Mouse (Mus musculus) erythroblast, adult 5-6 weeks (primary cell): ENCODE results near the gene Gbx1. TPM values are rescaled to one million over a fixed set of nuclear protein-coding genes. Genes with fewer than 3 reads are reported as not detected.

Experiments used
- ATAC-seq: replicated peaks from 2 replicates; pipeline ENCODE4 v1.8.0; 2016; ENCODE audit warnings: moderate number of reproducible peaks, mild to moderate bottlenecking, moderate TSS enrichment, inconsistent platforms; ENCODE audit not compliant: poor library complexity, low FRiP score, severe bottlenecking
- total RNA-seq, 2 experiments: library from RNA; stranded (forward) in 1 of 2; stranded (reverse) in 1 of 2; fragments of 150-400 nt in 1 of 2; fragments of 200-764, 138-1000 nt in 1 of 2; gene quantifications; 2 replicates each; pipeline versions ENCODE4 v1.2.3 to v1.2.4; 2015 to 2017; ENCODE audit warnings: low replicate concordance in 2 of 2

Gbx1 gene
- total RNA-seq, 2 experiments from 2014 or later: not detected

GRCm38 (mm10) chr5:24482247-24483079, 44.5 kb downstream of the Gbx1 start:
- no peak for ATAC-seq

- no peak for ATAC-seq
Observed at GRCm38 (mm10) chr5:24481647-24482046, 45.4 kb downstream of the Gbx1 start.

DNA sequence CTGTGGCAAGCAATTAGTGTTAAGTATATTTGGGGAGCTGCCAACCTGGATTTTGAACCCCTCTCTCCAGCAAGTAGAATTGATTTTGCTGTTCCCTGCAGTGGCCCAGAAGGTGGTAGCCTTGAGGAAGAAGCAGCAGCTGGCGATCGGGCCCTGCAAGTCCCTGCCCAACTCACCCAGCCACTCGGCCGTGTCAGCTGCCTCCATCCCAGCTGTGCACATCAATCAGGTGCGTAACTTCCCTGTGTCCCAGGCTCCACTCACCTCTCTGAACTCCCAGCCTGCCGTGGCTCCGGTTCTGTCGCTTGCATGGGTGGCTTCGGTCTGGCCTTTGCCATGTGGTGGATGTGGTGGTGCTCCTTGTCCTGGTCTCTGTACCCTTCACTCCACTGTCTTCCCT, 49.1 kb downstream of the Gbx1 start:
- no peak for ATAC-seq

DNA sequence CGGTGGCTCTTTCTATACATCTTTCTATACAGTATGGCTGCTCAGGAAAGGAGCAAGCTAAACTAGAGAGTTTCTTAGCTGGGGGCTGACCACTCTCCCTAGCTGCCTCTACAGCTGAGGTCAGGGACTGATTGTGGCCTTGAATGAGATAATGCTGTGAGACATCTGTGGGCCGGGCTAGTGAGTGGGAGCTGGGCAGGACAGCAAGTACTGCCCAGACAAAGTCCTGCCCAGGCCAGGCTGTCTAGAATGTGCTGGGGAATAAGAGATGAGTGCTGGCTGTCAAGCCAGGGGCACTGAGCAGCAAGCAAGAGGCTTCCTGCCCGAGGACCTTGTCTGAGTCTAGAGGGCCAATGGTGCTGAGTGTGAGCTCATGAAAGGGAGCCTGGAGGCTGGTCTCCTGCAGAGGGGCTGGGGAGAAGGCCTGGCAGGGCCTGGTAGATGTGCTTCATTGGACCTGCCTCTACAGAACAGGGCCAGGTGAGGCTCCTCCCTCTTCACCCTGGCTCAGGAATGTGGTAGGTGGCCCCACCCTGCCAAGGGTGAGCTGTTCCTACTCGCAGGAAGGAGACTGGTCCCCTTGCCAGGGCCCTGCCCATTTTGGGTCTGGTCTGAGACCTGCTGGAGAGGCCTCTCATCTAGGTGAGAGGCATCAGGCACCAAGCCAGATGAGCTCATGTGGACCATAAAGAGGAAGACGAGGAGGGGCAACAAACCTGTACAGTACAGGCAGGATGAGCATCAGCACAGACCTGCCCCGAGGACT, 51.3 kb downstream of the Gbx1 start:
- no peak; the same call in 1 of the 2 replicates for ATAC-seq

GRCm38 (mm10) chr5:24474723-24475261, 52.2 kb downstream of the Gbx1 start:
- no peak for ATAC-seq

GRCm38 (mm10) chr5:24474025-24474722, 52.8 kb downstream of the Gbx1 start:
- ATAC-seq: no peak

- ATAC-seq: no peak
Observed at GRCm38 (mm10) chr5:24472884-24473619, 54.0 kb downstream of the Gbx1 start.

- ATAC-seq: peak; percentile 84
Observed at GRCm38 (mm10) chr5:24470600-24470999, 56.4 kb downstream of the Gbx1 start.

DNA sequence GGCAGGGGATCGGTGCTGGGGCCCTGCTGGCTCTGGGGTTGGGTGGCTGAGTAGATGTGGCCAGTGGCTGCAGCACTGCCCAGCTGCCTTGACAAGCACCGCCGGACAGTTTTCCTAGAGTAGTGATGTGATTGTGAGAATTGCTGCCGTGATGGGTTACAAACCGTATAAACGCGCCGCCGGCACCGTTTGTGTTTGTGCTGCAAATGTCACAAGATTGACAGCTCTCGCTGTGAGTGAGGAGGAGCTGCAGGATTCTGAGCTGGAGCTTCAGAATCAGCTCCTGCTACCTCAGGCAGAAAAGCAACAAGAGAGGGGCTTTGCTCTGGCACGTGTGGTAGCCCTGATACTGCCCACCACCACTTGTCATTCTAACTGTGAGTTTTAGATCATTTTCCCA, 60.2 kb downstream of the Gbx1 start:
- no peak for ATAC-seq

GRCm38 (mm10) chr5:24455613-24456012, 71.4 kb downstream of the Gbx1 start:
- no peak for ATAC-seq

- no peak for ATAC-seq
Observed at GRCm38 (mm10) chr5:24455076-24455475, 71.9 kb downstream of the Gbx1 start.

DNA sequence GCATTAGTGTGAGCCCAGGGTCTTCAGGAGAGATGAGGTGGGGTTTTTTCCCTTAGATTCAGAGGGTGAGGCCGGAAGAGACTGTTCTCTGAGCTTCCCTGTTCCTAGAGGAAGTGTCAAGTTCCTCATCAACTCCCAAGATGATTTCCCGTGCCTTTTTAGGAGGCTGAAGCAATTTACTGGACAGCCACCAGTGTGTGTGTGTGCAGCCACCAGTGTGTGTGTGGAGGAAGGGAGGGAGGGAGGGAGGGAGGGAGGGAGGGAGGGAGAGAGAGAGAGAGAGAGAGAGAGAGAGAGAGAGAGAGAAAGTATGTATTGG, 73.1 kb downstream of the Gbx1 start:
- no peak for ATAC-seq

- ATAC-seq: no peak
Observed at GRCm38 (mm10) chr5:24453283-24453984, 73.6 kb downstream of the Gbx1 start.

Other genes starting within 250 kb of the Gbx1 start
- not detected in 2 replicates for gene Kcnh2, start 175.6 kb downstream of the Gbx1 start, total RNA-seq (2015; ENCODE audit: low replicate concordance)
- gene Kcnh2, start 175.6 kb downstream of the Gbx1 start, total RNA-seq (2017; ENCODE audit: low replicate concordance): 0.14 TPM in 1 of 2 replicates, not detected in the other
- gene Nos3, start 162.4 kb downstream of the Gbx1 start, total RNA-seq (2015; ENCODE audit: low replicate concordance): not detected in 2 replicates
- gene Nos3, start 162.4 kb downstream of the Gbx1 start, total RNA-seq (2017; ENCODE audit: low replicate concordance): not detected in 2 replicates
- not detected in 2 replicates for gene Atg9b, start 135.1 kb downstream of the Gbx1 start, total RNA-seq (2015; ENCODE audit: low replicate concordance)
- gene Atg9b, start 135.1 kb downstream of the Gbx1 start, total RNA-seq (2017; ENCODE audit: low replicate concordance): not detected in 2 replicates
- gene Abcb8, start 133.5 kb downstream of the Gbx1 start, total RNA-seq (2015; ENCODE audit: low replicate concordance): 11.3 and 22.7 TPM in 2 replicates
- gene Abcb8, start 133.5 kb downstream of the Gbx1 start, total RNA-seq (2017; ENCODE audit: low replicate concordance): 2.9 and 5.5 TPM in 2 replicates
- not detected in 2 replicates for gene Asic3, start 113.8 kb downstream of the Gbx1 start, total RNA-seq (2015; ENCODE audit: low replicate concordance)
- 1.3 TPM in 1 of 2 replicates, not detected in the other for gene Asic3, start 113.8 kb downstream of the Gbx1 start, total RNA-seq (2017; ENCODE audit: low replicate concordance)
- gene Cdk5, start 103.7 kb downstream of the Gbx1 start, total RNA-seq (2015; ENCODE audit: low replicate concordance): 0.58 and 4.2 TPM in 2 replicates
- gene Cdk5, start 103.7 kb downstream of the Gbx1 start, total RNA-seq (2017; ENCODE audit: low replicate concordance): 2.5 and 3.5 TPM in 2 replicates
- 1.7 and 16.1 TPM in 2 replicates for gene Slc4a2, start 103.4 kb downstream of the Gbx1 start, total RNA-seq (2015; ENCODE audit: low replicate concordance)
- gene Slc4a2, start 103.4 kb downstream of the Gbx1 start, total RNA-seq (2017; ENCODE audit: low replicate concordance): 6.3 and 15.9 TPM in 2 replicates
- 9.2 and 25.1 TPM in 2 replicates for gene Fastk, start 81.9 kb downstream of the Gbx1 start, total RNA-seq (2015; ENCODE audit: low replicate concordance)
- gene Fastk, start 81.9 kb downstream of the Gbx1 start, total RNA-seq (2017; ENCODE audit: low replicate concordance): 4.3 and 9.1 TPM in 2 replicates
- gene Tmub1, start 79.3 kb downstream of the Gbx1 start, total RNA-seq (2015; ENCODE audit: low replicate concordance): 2.9 and 3.7 TPM in 2 replicates
- gene Tmub1, start 79.3 kb downstream of the Gbx1 start, total RNA-seq (2017; ENCODE audit: low replicate concordance): 2.0 and 4.3 TPM in 2 replicates
- 1.0 and 3.5 TPM in 2 replicates for gene Agap3, start 75.0 kb downstream of the Gbx1 start, total RNA-seq (2015; ENCODE audit: low replicate concordance)
- 10.5 and 14.5 TPM in 2 replicates for gene Agap3, start 75.0 kb downstream of the Gbx1 start, total RNA-seq (2017; ENCODE audit: low replicate concordance)
- not detected in 2 replicates for gene Asb10, start 13.8 kb upstream of the Gbx1 start, total RNA-seq (2015; ENCODE audit: low replicate concordance)
- 0.14 TPM in 1 of 2 replicates, not detected in the other for gene Asb10, start 13.8 kb upstream of the Gbx1 start, total RNA-seq (2017; ENCODE audit: low replicate concordance)
- gene 4931409K22Rik, start 29.6 kb upstream of the Gbx1 start, total RNA-seq (2015; ENCODE audit: low replicate concordance): not detected in 2 replicates
- not detected in 2 replicates for gene 4931409K22Rik, start 29.6 kb upstream of the Gbx1 start, total RNA-seq (2017; ENCODE audit: low replicate concordance)
- 7.1 and 9.8 TPM in 2 replicates for gene Abcf2, start 50.3 kb upstream of the Gbx1 start, total RNA-seq (2015; ENCODE audit: low replicate concordance)
- gene Abcf2, start 50.3 kb upstream of the Gbx1 start, total RNA-seq (2017; ENCODE audit: low replicate concordance): 17.4 and 22.3 TPM in 2 replicates
- 0.96 and 1.3 TPM in 2 replicates for gene Chpf2, start 59.5 kb upstream of the Gbx1 start, total RNA-seq (2015; ENCODE audit: low replicate concordance)
- 1.6 and 3.6 TPM in 2 replicates for gene Chpf2, start 59.5 kb upstream of the Gbx1 start, total RNA-seq (2017; ENCODE audit: low replicate concordance)
- gene Smarcd3, start 97.2 kb upstream of the Gbx1 start, total RNA-seq (2015; ENCODE audit: low replicate concordance): not detected in 2 replicates
- 0.42 TPM in 1 of 2 replicates, not detected in the other for gene Smarcd3, start 97.2 kb upstream of the Gbx1 start, total RNA-seq (2017; ENCODE audit: low replicate concordance)
- 17.7 and 23.6 TPM in 2 replicates for gene Nub1, start 158.3 kb upstream of the Gbx1 start, total RNA-seq (2015; ENCODE audit: low replicate concordance)
- gene Nub1, start 158.3 kb upstream of the Gbx1 start, total RNA-seq (2017; ENCODE audit: low replicate concordance): 41.7 and 52.3 TPM in 2 replicates
- not detected in 2 replicates for gene Wdr86, start 203.5 kb upstream of the Gbx1 start, total RNA-seq (2015; ENCODE audit: low replicate concordance)
- not detected in 2 replicates for gene Wdr86, start 203.5 kb upstream of the Gbx1 start, total RNA-seq (2017; ENCODE audit: low replicate concordance)
- gene Crygn, start 230.8 kb upstream of the Gbx1 start, total RNA-seq (2015; ENCODE audit: low replicate concordance): not detected in 2 replicates
- gene Crygn, start 230.8 kb upstream of the Gbx1 start, total RNA-seq (2017; ENCODE audit: low replicate concordance): not detected in 2 replicates